Mouse (Mus musculus) forebrain, postnatal 0 days (tissue): Measurements from ENCODE around the gene Nqo2. TPM values are rescaled to one million over a fixed set of nuclear protein-coding genes. Genes with fewer than 3 reads are reported as not detected.

Source experiments
- ATAC-seq: fragments of 200-750 bp; cut with Nextera tagmentation; 2 replicates; pipeline ENCODE4 v1.8.0; 2017; ENCODE audit warnings: mild to moderate bottlenecking, moderate library complexity
- DNase-seq: peaks from one replicate; pipeline ENCODE4 v3.0.0-alpha.2; 2015
- H3K27ac ChIP-seq: fragments of 300-500 bp; sonication (generic); 2 replicates; pipeline ENCODE4 v1.5.1; 2014; ENCODE audit warnings: low read depth, mild to moderate bottlenecking, antibody characterized with exemption, low read length, moderate library complexity, mixed read lengths
- H3K27me3 ChIP-seq: fragments of 300-500 bp; sonication (generic); 2 replicates; pipeline ENCODE4 v1.6.1; 2014; ENCODE audit warnings: mild to moderate bottlenecking, low read length, mixed read lengths; ENCODE audit not compliant: insufficient read depth
- H3K36me3 ChIP-seq: fragments of 300-500 bp; sonication (generic); 2 replicates; pipeline ENCODE4 v1.6.1; 2014; ENCODE audit warnings: mild to moderate bottlenecking, moderate library complexity; ENCODE audit not compliant: insufficient read depth
- H3K4me1 ChIP-seq: fragments of 300-500 bp; sonication (generic); 2 replicates; pipeline ENCODE4 v1.6.1; 2014; ENCODE audit warnings: antibody characterized with exemption; ENCODE audit not compliant: insufficient read depth
- H3K4me2 ChIP-seq: fragments of 300-500 bp; sonication (generic); 2 replicates; pipeline ENCODE4 v1.6.1; 2014; ENCODE audit warnings: low read depth, mild to moderate bottlenecking, moderate library complexity
- H3K4me3 ChIP-seq: fragments of 300-500 bp; sonication (generic); 2 replicates; pipeline ENCODE4 v1.5.1; 2014; ENCODE audit warnings: low read depth, low read length, mixed read lengths
- H3K9ac ChIP-seq: fragments of 300-500 bp; sonication (generic); 2 replicates; pipeline ENCODE4 v1.6.1; 2014; ENCODE audit warnings: mild to moderate bottlenecking
- H3K9me3 ChIP-seq: fragments of 300-500 bp; sonication (generic); 2 replicates; pipeline ENCODE4 v1.6.1; 2016; ENCODE audit warnings: low read length
- CTCF ChIP-seq: sonication (generic); IDR thresholded peaks from 2 replicates; pipeline ENCODE4 v1.5.1; 2016; ENCODE audit warnings: antibody characterized with exemption, control low read depth, low read depth
- WGBS: fragments of 180-500 bp; shearing (Covaris S2); extraction: QIAGEN DNeasy Blood & Tissue Kit; methylation state at CpG from one replicate; pipeline ENCODE4 v1.1.7; 2014; 5-methylcytosine and 5-hydroxymethylcytosine counted together
- polyA plus RNA-seq: library from polyadenylated mRNA; unstranded; fragments of >200 nt; fragmentation: Nextera tagmentation; extraction: Ambion mirVana; gene quantifications from 2 replicates; pipeline ENCODE4 v1.2.1, GENCODE M21; 2015
- total RNA-seq: library from RNA; depleted of rRNA; stranded (reverse); fragments of >200 nt; gene quantifications from 2 replicates; pipeline ENCODE4 v1.2.3, GENCODE M21; 2014

Gene Nqo2
- total and polyA plus RNA-seq, 2 experiments from 2014 or later, result 4.0 to 6.3 TPM

DNA sequence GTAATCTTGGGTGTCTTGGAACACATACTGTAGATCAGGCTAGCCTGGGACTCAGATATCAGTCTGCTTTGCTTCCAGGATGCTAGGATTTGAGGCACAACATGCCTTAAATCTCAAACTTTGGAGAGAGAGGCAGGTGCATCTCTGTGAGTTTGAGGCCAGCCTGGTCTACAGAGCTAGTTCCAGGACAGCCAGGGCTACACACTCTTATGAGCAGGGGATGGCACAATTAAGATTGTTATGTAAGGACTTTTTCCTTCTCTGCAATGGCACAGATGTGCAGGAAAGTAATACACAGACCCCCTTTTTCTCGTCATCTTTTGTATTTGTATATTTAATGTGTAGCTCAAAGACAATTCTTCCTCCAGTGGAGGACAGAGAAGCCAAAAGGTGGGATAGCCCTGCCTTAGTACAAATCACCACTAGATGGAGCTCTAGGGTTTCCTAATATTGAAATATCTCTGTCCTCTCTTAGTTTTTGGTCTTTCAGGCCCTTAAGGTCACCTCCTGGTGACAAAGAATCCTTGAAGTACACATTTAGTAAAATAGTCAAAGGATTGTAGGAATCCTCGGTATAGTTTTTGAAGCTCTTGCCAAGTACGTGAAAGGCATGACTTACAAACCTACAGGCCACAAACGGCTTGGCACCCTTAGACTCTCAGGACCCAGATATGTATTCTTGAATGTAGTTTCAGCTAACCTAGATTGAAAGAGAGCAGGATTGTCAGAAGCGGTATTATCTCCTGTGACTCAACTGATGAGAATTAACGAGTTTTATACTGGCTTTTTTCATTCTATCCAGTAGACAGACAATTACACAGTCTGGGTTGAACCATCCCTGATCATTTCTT, 7.7 kb upstream of the Nqo2 start:
- TF ChIP-seq CTCF, result peak; percentile 77
- Histone ChIP-seq H3K36me3 (no peaks in the 10 kb centered on the region), H3K9ac (no peak overlapping the region), H3K27ac (no peak overlapping the region), H3K9me3 (no peaks in the 10 kb centered on the region), H3K4me3 (no peak overlapping the region), H3K27me3 (no peaks in the 10 kb centered on the region), H3K4me1 (no peaks in the 10 kb centered on the region), H3K4me2 (no peak overlapping the region)
- ATAC-seq, result peak; percentile 70
- peak; percentile 55 for DNase-seq
- 34% methylated on average over 6 of the region's 6 CpGs for WGBS

DNA sequence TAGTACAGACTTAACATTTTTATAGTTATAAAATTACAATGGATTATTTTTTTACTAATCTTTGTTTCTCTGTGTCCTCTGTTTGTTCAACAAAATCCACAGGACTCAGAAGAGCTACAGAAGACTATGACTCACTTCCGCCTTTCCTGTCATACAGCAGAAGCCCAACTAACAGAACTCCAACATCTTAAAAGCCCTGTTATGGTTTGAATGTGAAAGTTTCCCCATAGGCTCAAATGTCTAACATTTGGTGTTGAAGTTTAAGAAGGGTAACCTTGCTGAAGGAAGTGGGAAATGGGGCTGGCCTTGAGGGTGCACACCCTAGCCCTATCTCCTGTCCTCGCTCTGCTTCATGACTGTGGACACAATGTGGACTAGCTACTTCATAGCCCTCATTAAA, 4.7 kb upstream of the Nqo2 start:
- H3K36me3 ChIP-seq, result no peaks in the 10 kb centered on the region
- DNase-seq (no peak), ATAC-seq (no peak)
- no peak overlapping the region for H3K4me2 ChIP-seq
- no peak overlapping the region for H3K27ac ChIP-seq
- H3K4me1 ChIP-seq, result no peaks in the 10 kb centered on the region
- H3K9ac ChIP-seq, result no peak overlapping the region
- WGBS, result 93% methylated on average over 2 of the region's 2 CpGs
- H3K9me3 ChIP-seq, result no peaks in the 10 kb centered on the region
- no peak for TF ChIP-seq CTCF
- H3K4me3 ChIP-seq, result no peak overlapping the region
- H3K27me3 ChIP-seq, result no peaks in the 10 kb centered on the region

DNA sequence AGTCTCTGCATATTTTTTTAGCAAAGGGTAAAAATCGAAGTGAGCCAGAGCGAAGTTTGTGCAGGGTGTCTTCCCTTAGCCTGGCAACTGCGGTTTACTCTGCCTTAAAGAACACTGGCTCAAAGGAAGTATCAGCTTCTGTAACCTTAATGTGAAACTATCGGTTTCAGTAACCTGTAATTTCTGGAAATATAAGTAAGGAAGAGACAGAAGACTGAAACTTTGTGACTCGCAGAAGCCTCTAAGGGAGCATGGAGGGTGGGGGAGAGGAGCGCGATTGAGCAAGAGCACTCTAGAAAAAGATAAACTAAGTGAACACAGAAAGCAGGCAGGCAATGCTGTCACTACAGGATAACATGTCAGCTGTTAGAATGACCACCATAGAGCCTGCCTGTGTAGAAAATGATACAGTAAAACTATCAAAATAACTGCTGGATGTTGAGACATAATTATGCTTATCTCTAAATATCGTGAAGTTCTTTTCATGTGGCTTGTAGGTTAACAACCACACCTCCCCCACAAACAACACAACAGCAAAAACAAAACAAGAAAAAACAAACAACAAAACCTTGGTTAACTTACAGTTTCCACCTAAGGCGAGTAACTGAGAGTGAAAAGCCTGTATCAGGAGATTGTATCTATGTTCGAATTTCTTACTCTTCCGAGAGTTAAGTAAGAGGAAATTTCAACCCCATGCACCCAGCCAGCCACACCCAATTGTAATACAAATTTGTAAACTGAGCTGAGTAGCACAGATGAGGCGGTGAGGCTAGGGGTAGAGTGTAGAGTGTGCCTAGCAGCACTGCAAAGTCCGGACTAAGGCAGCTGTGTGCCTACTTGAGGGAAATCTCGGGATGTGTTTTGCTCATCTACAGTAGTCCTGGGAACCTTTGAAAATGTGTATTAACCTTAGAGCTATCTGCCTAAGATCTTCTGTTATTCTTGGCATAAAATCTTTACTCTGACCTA, 853 bp downstream of the Nqo2 start:
- H3K4me1 ChIP-seq, result no peaks in the 10 kb centered on the region
- no peak for DNase-seq
- no peaks in the 10 kb centered on the region for H3K27me3 ChIP-seq
- H3K9me3 ChIP-seq, result no peaks in the 10 kb centered on the region
- peak overlapping the region; percentile 71 for H3K4me2 ChIP-seq
- no peaks in the 10 kb centered on the region for H3K36me3 ChIP-seq
- peak; percentile 26 for ATAC-seq
- 25% methylated on average over 14 of the region's 14 CpGs for WGBS
- peak overlapping the region; percentile 66; the same call in 1 of the 2 replicates for H3K27ac ChIP-seq
- TF ChIP-seq CTCF, result no peak
- peak overlapping the region; percentile 55 for H3K9ac ChIP-seq
- peak overlapping the region; percentile 43 for H3K4me3 ChIP-seq

DNA sequence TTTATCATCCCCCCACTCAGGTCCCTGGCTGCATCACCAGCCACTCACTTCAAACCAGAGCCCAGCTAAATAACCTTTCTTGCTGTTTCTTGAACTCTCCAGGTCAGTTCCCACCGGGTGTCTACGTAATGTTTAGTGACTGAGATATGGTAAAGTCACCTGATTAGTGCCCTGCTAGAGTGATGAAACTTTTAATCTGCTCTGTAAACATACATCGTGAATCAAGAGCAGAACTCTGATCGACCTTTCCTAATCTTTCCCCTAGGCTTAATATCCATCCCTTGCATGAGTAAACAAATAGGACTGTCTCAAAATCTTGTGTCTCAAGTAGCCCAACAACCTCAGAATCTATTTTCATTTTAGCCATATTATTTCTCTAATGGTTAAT, 1.5 kb downstream of the Nqo2 start:
- no peaks in the 10 kb centered on the region for H3K36me3 ChIP-seq
- H3K4me2 ChIP-seq, result no peak overlapping the region
- no peak overlapping the region for H3K27ac ChIP-seq
- DNase-seq (no peak), ATAC-seq (no peak)
- no peak overlapping the region for H3K4me3 ChIP-seq
- H3K4me1 ChIP-seq, result no peaks in the 10 kb centered on the region
- WGBS, result 80% methylated on average over 4 of the region's 4 CpGs
- H3K9me3 ChIP-seq, result no peaks in the 10 kb centered on the region
- TF ChIP-seq CTCF, result no peak
- H3K27me3 ChIP-seq, result no peaks in the 10 kb centered on the region
- no peak overlapping the region for H3K9ac ChIP-seq

DNA sequence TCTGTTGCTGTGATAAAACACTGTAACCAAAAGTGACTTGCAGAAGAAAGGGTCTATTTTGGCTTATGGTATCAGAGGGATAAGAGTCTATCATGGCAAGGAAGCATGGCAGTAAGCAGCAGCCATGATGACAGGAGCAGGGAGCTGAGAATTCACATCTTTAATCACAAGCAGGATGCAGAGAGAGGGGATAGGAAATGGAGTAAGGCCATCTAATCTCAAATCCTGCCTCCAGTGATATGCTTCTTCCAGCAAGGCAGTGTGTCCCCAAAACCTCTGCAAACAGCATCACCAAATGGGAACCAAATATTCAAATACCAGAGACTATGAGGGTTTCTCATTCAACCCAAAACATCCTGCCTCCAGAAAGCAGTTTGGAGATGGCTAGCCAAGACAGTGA, 2.1 kb downstream of the Nqo2 start:
- Histone ChIP-seq H3K9me3 (no peaks in the 10 kb centered on the region), H3K4me2 (no peak overlapping the region), H3K36me3 (no peaks in the 10 kb centered on the region), H3K4me1 (no peaks in the 10 kb centered on the region), H3K27ac (no peak overlapping the region), H3K27me3 (no peaks in the 10 kb centered on the region), H3K9ac (no peak overlapping the region), H3K4me3 (no peak overlapping the region)
- no peak for DNase-seq
- no peak for ATAC-seq
- no peak for TF ChIP-seq CTCF

DNA sequence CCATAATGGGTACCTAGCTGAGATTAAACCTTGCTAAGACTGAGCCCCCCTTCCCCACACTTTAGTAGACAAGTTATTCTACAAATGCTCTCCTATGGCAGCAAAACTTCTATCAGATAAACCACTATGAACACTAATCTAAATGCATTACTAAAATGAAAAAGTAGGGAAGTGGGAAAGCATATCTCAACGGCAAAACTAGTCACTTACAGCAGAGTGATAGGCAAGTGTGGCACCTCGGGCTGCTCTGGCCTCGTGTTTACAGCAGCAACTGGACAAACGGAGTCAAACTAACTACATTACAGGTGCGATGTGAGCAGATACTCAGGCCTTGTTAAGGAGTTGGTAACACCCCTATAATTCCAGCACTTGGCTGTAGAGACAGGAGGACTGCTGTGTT, 25.1 kb downstream of the Nqo2 start:
- no peak for TF ChIP-seq CTCF
- H3K4me1 ChIP-seq, result no peaks in the 10 kb centered on the region
- H3K36me3 ChIP-seq, result no peaks in the 10 kb centered on the region; the same call in 1 of the 2 replicates
- no peak overlapping the region for H3K4me3 ChIP-seq
- H3K27ac ChIP-seq, result no peak overlapping the region
- no peak overlapping the region for H3K9ac ChIP-seq
- no peaks in the 10 kb centered on the region for H3K27me3 ChIP-seq
- no peak overlapping the region for H3K4me2 ChIP-seq
- no peak for DNase-seq
- WGBS, result 83% methylated on average over 5 of the region's 5 CpGs
- H3K9me3 ChIP-seq, result no peaks in the 10 kb centered on the region
- no peak for ATAC-seq

DNA sequence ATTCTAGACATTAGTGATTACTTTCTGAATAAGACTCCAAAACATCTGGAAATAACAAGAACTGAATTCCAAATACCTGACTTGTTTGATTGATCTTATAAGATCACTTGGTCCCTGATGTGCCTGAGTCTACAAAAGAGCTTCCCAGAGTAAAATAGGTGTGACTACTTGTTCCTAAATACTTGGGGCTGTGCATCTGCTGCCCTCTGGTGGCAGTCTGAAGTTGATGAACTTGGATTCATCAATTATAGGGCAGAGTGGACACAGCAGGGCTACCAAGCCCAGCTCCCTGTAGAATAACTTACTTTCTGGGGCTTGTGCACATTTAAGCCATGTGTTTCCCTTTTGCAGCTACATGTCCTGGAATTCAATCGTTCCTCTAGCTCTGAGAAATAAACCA, 30.7 kb downstream of the Nqo2 start:
- Histone ChIP-seq H3K36me3 (no peaks in the 10 kb centered on the region), H3K4me3 (no peak overlapping the region), H3K27ac (no peak overlapping the region), H3K4me1 (no peaks in the 10 kb centered on the region), H3K9me3 (no peaks in the 10 kb centered on the region), H3K4me2 (no peak overlapping the region), H3K27me3 (no peaks in the 10 kb centered on the region), H3K9ac (no peak overlapping the region)
- ATAC-seq, result peak; percentile 64
- DNase-seq, result peak; percentile 76
- peak; percentile 88 for TF ChIP-seq CTCF
- whole genome bisulfite sequencing, result 25% methylated on average over 1 of the region's 1 CpGs
